Mouse (Mus musculus): ENCODE results near the gene Smco2. TPM values are rescaled to one million over a fixed set of nuclear protein-coding genes. Genes with fewer than 3 reads are reported as not detected.

The Smco2 gene
- polyA plus RNA-seq, 1 experiment from 2014 or later, result not detected

GRCm38 (mm10) chr6:146865701-146866100, 15.8 kb downstream of the Smco2 start:
- Histone ChIP-seq H3K9me3 (ENCODE audit: control insufficient read depth, low read length) (no peaks in the 10 kb centered on the region), H3K27me3 (replicated peaks; ENCODE audit: control insufficient read depth, insufficient read depth, low read length) (no peaks in the 10 kb centered on the region), H3K9ac (ENCODE audit: low read length) (no peak overlapping the region), H3K27ac (ENCODE audit: low read depth) (no peak overlapping the region), H3K4me3 (ENCODE audit: low read depth, low read length) (no peak overlapping the region), H3K36me3 (ENCODE audit: control insufficient read depth, insufficient read depth, low read length) (no peaks in the 10 kb centered on the region), H3K4me2 (ENCODE audit: low read length) (no peak overlapping the region), H3K4me1 (replicated peaks; ENCODE audit: control insufficient read depth, insufficient read depth, low read length) (no peaks in the 10 kb centered on the region)
- 82% methylated on average over 4 of the region's 4 CpGs for WGBS
- ATAC-seq (replicated peaks; ENCODE audit: low FRiP score, low TSS enrichment, low read depth) (no peak), DNase-seq (ENCODE audit: low spot score) (no peak)

GRCm38 (mm10) chr6:146871975-146872374, 22.1 kb downstream of the Smco2 start:
- ATAC-seq (replicated peaks; ENCODE audit: low FRiP score, low TSS enrichment, low read depth) (no peak), DNase-seq (ENCODE audit: low spot score) (no peak)
- WGBS, result 89% methylated on average over 4 of the region's 4 CpGs
- no peak overlapping the region for H3K9ac ChIP-seq (ENCODE audit: low read length)
- no peaks in the 10 kb centered on the region for H3K27me3 ChIP-seq (replicated peaks; ENCODE audit: control insufficient read depth, insufficient read depth, low read length)
- H3K4me2 ChIP-seq (ENCODE audit: low read length), result no peak overlapping the region
- H3K4me3 ChIP-seq (ENCODE audit: low read depth, low read length), result no peak overlapping the region
- no peaks in the 10 kb centered on the region for H3K36me3 ChIP-seq (ENCODE audit: control insufficient read depth, insufficient read depth, low read length)
- H3K4me1 ChIP-seq (replicated peaks; ENCODE audit: control insufficient read depth, insufficient read depth, low read length), result no peaks in the 10 kb centered on the region
- no peak overlapping the region for H3K27ac ChIP-seq (ENCODE audit: low read depth)
- H3K9me3 ChIP-seq (ENCODE audit: control insufficient read depth, low read length), result no peaks in the 10 kb centered on the region

DNA sequence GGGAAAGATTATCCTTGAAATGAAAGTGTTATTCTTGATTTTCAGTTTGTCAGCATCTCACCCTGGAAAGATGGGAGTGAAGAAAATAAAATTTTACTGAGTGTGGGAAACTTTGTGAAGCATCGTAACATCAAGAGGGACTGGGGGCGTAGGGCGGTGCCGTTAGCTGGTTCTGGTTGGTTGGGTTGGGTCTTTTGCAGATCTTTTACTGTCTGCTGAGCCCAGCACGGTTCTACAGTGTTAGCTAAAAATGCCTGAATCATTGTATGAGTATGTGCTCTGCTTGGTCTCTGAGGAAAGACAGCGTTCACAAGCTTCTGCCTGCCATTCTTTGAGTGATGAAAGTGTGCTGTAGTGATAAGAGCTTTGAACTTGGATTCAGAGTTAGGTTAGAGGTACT, 24.5 kb downstream of the Smco2 start:
- H3K4me1 ChIP-seq (replicated peaks; ENCODE audit: control insufficient read depth, insufficient read depth, low read length), result no peaks in the 10 kb centered on the region
- H3K27ac ChIP-seq (ENCODE audit: low read depth), result no peak overlapping the region
- no peak overlapping the region for H3K4me3 ChIP-seq (ENCODE audit: low read depth, low read length)
- no peaks in the 10 kb centered on the region for H3K27me3 ChIP-seq (replicated peaks; ENCODE audit: control insufficient read depth, insufficient read depth, low read length)
- WGBS, result 80% methylated on average over 6 of the region's 6 CpGs
- no peaks in the 10 kb centered on the region for H3K36me3 ChIP-seq (ENCODE audit: control insufficient read depth, insufficient read depth, low read length)
- ATAC-seq (replicated peaks; ENCODE audit: low FRiP score, low TSS enrichment, low read depth) (no peak), DNase-seq (ENCODE audit: low spot score) (no peak)
- H3K9me3 ChIP-seq (ENCODE audit: control insufficient read depth, low read length), result no peaks in the 10 kb centered on the region
- H3K9ac ChIP-seq (ENCODE audit: low read length), result no peak overlapping the region
- H3K4me2 ChIP-seq (ENCODE audit: low read length), result no peak overlapping the region

- Histone ChIP-seq H3K36me3 (ENCODE audit: control insufficient read depth, insufficient read depth, low read length) (no peaks in the 10 kb centered on the region), H3K4me2 (ENCODE audit: low read length) (no peak overlapping the region), H3K9ac (ENCODE audit: low read length) (no peak overlapping the region), H3K4me1 (replicated peaks; ENCODE audit: control insufficient read depth, insufficient read depth, low read length) (no peaks in the 10 kb centered on the region), H3K27ac (ENCODE audit: low read depth) (no peak overlapping the region), H3K27me3 (replicated peaks; ENCODE audit: control insufficient read depth, insufficient read depth, low read length) (no peaks in the 10 kb centered on the region), H3K4me3 (ENCODE audit: low read depth, low read length) (no peak overlapping the region), H3K9me3 (ENCODE audit: control insufficient read depth, low read length) (no peaks in the 10 kb centered on the region)
- DNase-seq (ENCODE audit: low spot score), result no peak
- no peak for ATAC-seq (replicated peaks; ENCODE audit: low FRiP score, low TSS enrichment, low read depth)
- 89% methylated on average over 2 of the region's 2 CpGs for WGBS
Measured at GRCm38 (mm10) chr6:146876820-146877219, 26.9 kb downstream of the Smco2 start.

GRCm38 (mm10) chr6:146877425-146878045, 27.6 kb downstream of the Smco2 start:
- no peaks in the 10 kb centered on the region for H3K4me1 ChIP-seq (replicated peaks; ENCODE audit: control insufficient read depth, insufficient read depth, low read length)
- H3K27ac ChIP-seq (ENCODE audit: low read depth), result no peak overlapping the region
- no peaks in the 10 kb centered on the region for H3K36me3 ChIP-seq (ENCODE audit: control insufficient read depth, insufficient read depth, low read length)
- H3K9me3 ChIP-seq (ENCODE audit: control insufficient read depth, low read length), result no peaks in the 10 kb centered on the region
- H3K4me3 ChIP-seq (ENCODE audit: low read depth, low read length), result no peak overlapping the region
- ATAC-seq (replicated peaks; ENCODE audit: low FRiP score, low TSS enrichment, low read depth) (no peak), DNase-seq (ENCODE audit: low spot score) (no peak)
- no peak overlapping the region for H3K9ac ChIP-seq (ENCODE audit: low read length)
- no peak overlapping the region for H3K4me2 ChIP-seq (ENCODE audit: low read length)
- H3K27me3 ChIP-seq (replicated peaks; ENCODE audit: control insufficient read depth, insufficient read depth, low read length), result no peaks in the 10 kb centered on the region
- WGBS, result 84% methylated on average over 12 of the region's 12 CpGs

GRCm38 (mm10) chr6:146878926-146879325, 29.0 kb downstream of the Smco2 start:
- DNase-seq (ENCODE audit: low spot score), result no peak
- Histone ChIP-seq H3K27me3 (replicated peaks; ENCODE audit: control insufficient read depth, insufficient read depth, low read length) (no peaks in the 10 kb centered on the region), H3K9ac (ENCODE audit: low read length) (no peak overlapping the region), H3K27ac (ENCODE audit: low read depth) (no peak overlapping the region), H3K4me2 (ENCODE audit: low read length) (no peak overlapping the region), H3K9me3 (ENCODE audit: control insufficient read depth, low read length) (no peaks in the 10 kb centered on the region), H3K36me3 (ENCODE audit: control insufficient read depth, insufficient read depth, low read length) (no peaks in the 10 kb centered on the region), H3K4me3 (ENCODE audit: low read depth, low read length) (no peak overlapping the region), H3K4me1 (replicated peaks; ENCODE audit: control insufficient read depth, insufficient read depth, low read length) (no peaks in the 10 kb centered on the region)
- 40% methylated on average over 10 of the region's 10 CpGs for WGBS
- ATAC-seq (replicated peaks; ENCODE audit: low FRiP score, low TSS enrichment, low read depth), result no peak

DNA sequence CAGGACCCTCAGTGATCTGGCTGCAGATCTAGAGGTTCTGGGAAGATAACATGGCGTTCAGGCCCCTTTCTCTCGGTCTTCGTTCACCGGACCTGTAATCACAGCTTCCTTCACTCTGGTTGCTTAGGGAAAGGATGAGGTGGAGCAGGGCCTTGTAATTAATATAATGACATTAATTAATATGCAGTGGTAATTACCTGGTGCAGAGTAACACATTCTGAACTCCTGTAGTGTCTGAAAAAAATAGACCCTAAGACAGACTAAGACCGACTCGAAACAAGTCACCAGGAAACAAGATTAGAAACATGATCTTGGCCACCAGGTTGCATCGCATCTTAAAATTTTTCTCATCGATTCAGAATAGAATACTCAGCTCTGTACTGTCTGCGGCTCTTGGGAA, 30.0 kb downstream of the Smco2 start:
- no peaks in the 10 kb centered on the region for H3K9me3 ChIP-seq (ENCODE audit: control insufficient read depth, low read length)
- H3K27me3 ChIP-seq (replicated peaks; ENCODE audit: control insufficient read depth, insufficient read depth, low read length), result no peaks in the 10 kb centered on the region
- no peak overlapping the region for H3K4me2 ChIP-seq (ENCODE audit: low read length)
- 86% methylated on average over 9 of the region's 9 CpGs for WGBS
- ATAC-seq (replicated peaks; ENCODE audit: low FRiP score, low TSS enrichment, low read depth), result no peak
- no peaks in the 10 kb centered on the region for H3K36me3 ChIP-seq (ENCODE audit: control insufficient read depth, insufficient read depth, low read length)
- no peak overlapping the region for H3K27ac ChIP-seq (ENCODE audit: low read depth)
- peaks cover 4% of the 10 kb centered on the region for H3K4me1 ChIP-seq (replicated peaks; ENCODE audit: control insufficient read depth, insufficient read depth, low read length)
- H3K9ac ChIP-seq (ENCODE audit: low read length), result no peak overlapping the region
- no peak for DNase-seq (ENCODE audit: low spot score)
- no peak overlapping the region for H3K4me3 ChIP-seq (ENCODE audit: low read depth, low read length)

- no peak for ATAC-seq (replicated peaks; ENCODE audit: low FRiP score, low TSS enrichment, low read depth)
- Histone ChIP-seq H3K27ac (ENCODE audit: low read depth) (no peak overlapping the region), H3K36me3 (ENCODE audit: control insufficient read depth, insufficient read depth, low read length) (no peaks in the 10 kb centered on the region), H3K9me3 (ENCODE audit: control insufficient read depth, low read length) (no peaks in the 10 kb centered on the region), H3K27me3 (replicated peaks; ENCODE audit: control insufficient read depth, insufficient read depth, low read length) (no peaks in the 10 kb centered on the region), H3K4me3 (ENCODE audit: low read depth, low read length) (no peak overlapping the region), H3K4me2 (ENCODE audit: low read length) (no peak overlapping the region), H3K9ac (ENCODE audit: low read length) (no peak overlapping the region), H3K4me1 (replicated peaks; ENCODE audit: control insufficient read depth, insufficient read depth, low read length) (peaks cover 8% of the 10 kb centered on the region)
- DNase-seq (ENCODE audit: low spot score), result no peak
- WGBS, result 79% methylated on average over 4 of the region's 4 CpGs
Measured at GRCm38 (mm10) chr6:146880296-146880695, 30.4 kb downstream of the Smco2 start.

Measured in intestine, embryonic 14.5 days (tissue).